Mouse (Mus musculus) embryo, embryonic 10 days (tissue): ENCODE data around the gene Pex26.

ENCODE experiments used
- DNase-seq: peaks from one replicate; pipeline ENCODE4 v3.0.0-alpha.2; 2015; ENCODE audit warnings: low spot score

Gene Pex26

GRCm38 (mm10) chr6:121241780-121242179 is 58.3 kb downstream of the Pex26 start:
- no peak for DNase-seq

DNA sequence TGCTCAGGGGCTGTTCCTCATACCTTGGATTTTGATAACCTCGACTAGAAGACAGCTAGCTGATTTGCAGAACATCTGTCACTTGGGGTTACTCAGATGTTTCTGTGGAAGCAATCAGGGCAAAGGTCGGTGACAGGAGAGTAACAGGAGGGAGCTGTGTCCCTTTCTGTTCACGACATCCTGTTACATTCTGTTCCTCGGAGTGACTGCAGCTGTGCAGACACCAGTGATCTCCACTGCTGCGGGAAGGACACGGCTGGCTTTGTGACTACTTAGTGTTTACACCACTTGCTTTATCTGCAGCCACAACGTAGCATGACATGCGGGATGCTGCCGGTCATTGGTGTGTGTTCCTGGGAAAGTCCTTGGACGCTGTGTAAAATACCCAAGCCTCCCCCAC is 59.7 kb downstream of the Pex26 start:
- DNase-seq: no peak

GRCm38 (mm10) chr6:121245127-121246036 is 61.9 kb downstream of the Pex26 start, which contains the start of gene Usp18:
Gene Usp18, plus strand, starts transcription at chr6:121245906.
- peak; percentile 91 for DNase-seq

DNA sequence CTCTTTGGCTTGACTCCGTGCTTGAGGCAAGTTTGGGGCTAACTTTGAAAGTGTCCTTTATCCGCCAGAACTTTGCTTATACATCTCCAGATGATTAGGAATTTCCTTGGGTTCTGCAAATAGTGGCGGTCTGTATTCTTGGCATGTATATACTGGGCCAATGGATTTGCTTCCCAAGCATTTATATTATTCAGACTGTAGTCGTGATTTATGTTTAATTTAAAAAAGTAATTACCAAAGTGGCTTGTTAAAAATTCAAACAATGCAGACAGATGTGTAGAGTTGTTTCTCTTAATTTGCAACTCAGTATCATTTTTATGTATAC is 62.5 kb downstream of the Pex26 start:
- no peak for DNase-seq
